Mouse (Mus musculus) heart, adult 18-20 months (tissue): ENCODE results near the gene Zranb3. TPM values are rescaled to one million over a fixed set of nuclear protein-coding genes. Genes with fewer than 3 reads are reported as not detected.
"Not testable (repeated sequence)": the region's sequence is repeated elsewhere in the genome, so short reads cannot be mapped to it uniquely, and the experiment has no call there.

Experiments
- DNase-seq, 2 experiments: peaks; one replicate each; pipeline ENCODE4 v3.0.0; 2021 to 2022; ENCODE audit warnings: mixed read lengths in 1 of 2
- total RNA-seq, 2 experiments: library from RNA; stranded (reverse); gene quantifications; 2 replicates each; pipeline ENCODE4 v1.2.3; 2021

Zranb3 gene
- total RNA-seq, 2 experiments from 2014 or later = 5.0 to 5.3 TPM

DNA sequence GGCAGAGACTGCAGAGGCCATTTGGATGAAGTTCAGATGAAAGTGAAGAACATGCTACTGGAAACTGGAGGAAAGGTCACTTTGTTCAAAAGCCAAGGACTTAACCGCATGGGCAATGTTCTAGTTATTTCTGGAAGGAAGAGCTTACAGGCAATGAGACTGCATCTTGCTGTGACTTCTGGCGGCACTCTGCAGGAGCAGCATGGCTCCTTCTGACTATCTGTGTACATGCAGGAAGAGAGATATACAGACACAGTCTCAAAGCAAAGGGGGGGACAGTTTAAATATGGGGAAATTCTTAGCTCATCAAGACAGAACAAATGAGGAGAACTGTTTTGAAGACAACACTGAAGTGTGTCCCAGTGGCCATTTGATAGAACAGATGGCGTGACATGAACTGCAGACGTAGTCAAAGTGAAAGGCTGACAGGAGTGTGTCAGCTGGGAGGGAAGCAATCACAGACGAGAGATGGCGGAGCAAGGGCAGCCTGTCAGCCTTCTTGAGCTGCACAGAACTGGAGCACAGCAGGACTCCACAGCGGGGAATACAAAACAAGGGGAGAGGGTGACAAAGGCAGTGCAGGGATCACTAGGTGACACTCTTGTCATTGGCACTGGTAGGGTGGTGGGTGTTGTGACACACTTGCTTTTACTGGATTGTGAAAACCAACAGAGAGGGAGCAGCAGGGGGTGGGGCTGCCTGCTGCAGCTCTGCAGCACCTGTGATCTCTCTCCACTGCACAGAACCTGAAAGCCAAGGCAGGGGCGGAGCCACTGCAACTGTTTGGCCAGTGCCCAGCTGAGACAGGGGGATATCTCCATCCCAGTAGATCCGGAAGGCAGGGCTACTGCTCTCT, 112.7 kb downstream of the Zranb3 start:
- DNase-seq = peak; percentile 67 to 78

DNA sequence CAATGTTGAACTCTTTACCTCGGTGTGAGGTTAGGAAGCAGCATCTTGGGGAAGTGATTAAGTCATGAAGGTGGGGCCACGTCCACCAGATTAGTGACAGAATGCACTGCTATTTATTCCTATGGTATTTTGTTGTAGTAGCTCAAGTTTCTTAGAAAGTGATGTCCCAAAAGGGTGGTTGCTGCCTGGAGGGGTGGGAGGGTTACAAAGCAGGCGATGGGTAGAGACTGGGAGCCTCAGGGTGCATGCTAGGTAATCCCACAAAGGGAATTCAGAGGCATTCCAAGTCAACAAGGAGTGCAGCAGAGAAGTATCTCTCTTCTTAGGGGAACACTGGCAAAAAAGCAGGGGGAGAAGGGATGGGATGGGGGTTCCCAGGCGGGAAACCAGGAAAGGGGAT, 113.5 kb downstream of the Zranb3 start:
- DNase-seq = peak in 1 of 2 experiments; percentile 19

DNA sequence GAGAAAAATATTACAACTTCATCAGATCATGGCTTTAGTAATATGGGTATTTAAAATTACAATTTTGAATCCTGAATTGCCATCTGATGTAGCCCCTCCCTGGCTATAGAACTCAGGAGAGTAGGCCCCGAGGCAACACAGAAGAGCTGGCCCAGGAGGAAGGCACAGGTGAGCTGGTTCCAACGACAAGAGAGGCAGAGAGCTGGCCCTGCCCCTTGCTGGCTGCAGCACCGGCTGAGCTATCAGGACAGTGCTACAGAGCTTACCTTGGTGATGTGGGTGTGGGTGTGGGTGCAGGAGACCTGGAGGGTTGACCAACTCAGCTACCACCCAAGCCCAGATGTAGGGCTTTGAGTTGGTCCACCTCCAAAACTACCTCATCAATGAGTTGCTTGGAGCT, 114.6 kb downstream of the Zranb3 start:
- DNase-seq = no peak

DNA sequence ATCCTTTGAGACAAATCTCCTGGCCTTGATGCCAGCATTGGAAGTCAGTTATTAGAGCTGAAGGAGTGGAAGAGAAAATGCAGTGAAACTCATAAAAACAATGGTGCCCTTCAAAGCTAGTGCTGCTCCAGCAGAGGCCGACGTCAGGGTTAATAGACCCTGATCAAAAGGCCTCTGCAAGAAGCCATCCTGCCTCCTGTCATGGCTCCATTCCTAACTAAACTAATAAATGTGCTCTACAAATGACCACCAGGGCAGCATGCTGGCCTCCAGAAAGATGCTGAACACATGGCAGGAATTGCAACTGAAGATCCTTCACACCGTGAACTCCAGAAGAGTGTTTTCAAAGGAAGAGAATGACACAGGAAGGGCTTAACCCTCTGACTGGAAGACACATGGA, 117.5 kb downstream of the Zranb3 start:
- DNase-seq = no peak

DNA sequence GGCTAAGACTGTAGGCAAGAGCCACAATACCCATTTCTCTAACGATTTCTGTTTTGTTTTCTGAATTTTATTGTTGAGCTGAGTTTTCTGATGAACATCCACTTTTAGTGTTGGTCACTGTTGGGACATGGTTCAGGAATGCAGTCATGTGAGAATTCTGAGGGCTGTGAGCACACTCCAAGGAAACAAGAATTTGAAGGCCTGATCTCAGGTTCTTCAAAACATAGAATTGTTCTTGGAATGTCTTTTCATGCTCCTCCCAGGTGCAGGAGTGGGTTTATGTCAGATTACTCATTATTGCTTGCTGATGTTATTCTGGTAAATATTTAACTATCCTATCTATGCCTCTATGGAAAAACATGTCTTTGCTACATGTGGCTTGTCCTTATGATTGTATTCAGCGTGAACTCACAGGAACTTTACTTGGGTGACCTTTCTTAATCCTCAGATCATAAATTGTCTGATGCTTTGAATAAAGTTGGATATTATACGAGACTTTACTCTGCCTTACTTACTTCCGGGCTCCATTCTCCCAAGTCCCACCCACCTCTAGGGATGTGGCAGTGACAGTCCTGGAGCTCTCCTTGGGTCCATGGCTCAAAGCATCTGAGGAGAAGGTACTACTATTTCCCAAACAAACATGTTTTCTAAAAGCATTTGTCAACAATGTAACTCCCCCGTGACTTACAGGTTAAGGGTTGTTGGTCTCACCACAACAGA, 119.4 kb downstream of the Zranb3 start:
- no peak for DNase-seq

DNA sequence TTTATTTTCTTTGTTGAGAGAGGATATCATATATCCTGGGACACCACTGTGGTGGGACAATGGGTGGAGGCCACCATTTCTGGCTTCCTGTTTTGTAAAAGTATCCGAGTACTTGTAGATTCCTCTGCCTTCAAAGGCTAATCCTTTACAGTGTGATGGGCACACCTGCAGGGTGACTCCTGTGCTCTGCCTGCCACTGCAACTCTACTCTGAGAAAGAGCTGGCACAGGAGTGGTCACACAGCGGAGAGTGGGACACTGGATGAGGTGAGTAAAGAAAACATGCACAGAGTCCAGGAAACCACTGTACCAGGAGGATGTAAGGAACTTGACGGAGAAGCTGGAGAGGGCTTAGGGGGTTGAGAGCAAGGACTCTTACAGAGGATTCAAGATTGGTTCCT, 120.6 kb downstream of the Zranb3 start:
- no peak for DNase-seq

DNA sequence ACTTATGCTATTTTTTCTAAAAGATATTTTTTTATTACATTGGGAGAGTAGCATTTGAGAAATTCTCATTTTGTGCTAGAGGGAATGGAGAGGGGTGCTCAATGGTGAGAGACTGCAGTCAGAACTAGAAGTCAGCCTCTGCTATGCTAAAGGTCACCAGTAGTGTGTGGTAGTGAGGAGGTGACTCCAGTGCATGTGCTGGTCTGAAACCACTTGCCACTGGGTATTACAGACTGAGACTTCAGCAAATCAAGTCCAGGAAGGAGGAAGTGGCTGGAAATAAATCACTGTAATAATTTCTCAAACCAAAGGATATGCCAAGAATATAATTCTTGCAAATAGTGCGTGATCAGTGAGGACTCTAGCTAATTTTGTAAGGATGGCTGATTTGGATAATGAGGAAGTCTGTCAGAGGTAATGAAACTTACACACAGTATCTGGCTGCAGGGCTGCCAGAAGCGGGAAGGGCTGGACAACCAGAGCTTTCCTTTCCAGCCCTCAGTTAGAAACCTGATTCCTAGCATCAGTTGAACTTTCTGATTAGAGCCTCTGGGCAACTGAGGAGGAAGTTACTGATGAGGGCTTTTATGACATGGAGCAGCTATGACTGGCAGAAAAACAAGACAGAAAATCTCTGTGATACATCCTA, 121.8 kb downstream of the Zranb3 start:
- peak in 1 of 2 experiments; percentile 9 for DNase-seq

DNA sequence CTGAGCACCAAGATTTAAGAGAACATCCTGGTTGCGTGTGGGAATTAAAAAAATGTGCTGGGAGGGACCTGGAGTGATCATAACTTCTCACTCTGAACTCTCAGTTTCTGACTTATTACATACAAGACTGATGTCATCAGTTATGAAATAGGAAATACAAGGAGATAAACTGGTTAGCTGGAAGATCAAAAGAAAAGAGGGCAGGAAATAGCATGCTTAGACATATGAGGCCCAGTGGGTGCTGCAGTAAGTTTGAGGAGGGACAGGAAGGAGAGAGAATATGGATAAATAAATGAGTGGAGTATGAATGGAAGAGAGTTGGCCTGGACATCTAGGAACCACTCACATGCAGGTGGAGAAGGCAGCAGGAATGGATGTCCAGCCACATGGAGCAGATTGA, 124.7 kb downstream of the Zranb3 start:
- DNase-seq = no peak

DNA sequence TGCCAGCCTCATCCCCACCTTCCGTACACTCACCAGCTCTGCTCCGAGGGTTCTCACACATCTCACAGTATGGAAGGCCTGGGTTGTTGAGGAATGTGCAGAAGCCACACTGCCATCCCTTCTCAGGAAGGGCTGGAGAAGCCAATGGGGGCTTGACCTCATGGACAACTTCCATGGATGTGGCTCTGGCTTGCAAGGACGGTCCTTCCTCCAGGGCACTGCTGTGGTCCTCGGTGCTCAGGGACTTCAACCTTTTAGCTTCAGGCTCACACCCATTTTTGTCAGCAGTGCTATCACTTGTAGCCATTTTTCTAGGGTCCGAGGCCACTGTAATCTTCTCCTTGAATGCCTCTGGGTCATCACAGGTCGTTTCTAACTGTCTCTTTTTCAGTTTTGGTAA, 126.7 kb downstream of the Zranb3 start:
- DNase-seq = no peak

DNA sequence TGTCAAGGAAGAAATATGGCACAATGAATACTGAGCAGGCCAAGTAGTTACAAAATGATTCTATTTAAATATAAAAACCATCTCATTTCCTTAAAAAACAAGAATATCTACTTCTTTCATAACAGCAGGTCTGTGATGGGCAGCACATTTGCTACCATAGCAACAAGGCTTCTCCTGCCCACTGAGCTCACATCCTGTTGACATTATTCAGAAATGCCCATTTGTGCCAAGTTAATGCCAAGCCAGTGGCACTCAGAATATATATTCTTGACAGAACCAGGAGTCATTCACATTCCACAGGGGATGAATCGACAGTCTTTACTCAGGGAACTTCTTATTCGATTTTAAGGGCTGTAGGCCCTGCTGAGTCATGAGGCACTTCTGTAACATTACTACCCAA, 127.2 kb downstream of the Zranb3 start:
- peak in 1 of 2 experiments; percentile 10 for DNase-seq

DNA sequence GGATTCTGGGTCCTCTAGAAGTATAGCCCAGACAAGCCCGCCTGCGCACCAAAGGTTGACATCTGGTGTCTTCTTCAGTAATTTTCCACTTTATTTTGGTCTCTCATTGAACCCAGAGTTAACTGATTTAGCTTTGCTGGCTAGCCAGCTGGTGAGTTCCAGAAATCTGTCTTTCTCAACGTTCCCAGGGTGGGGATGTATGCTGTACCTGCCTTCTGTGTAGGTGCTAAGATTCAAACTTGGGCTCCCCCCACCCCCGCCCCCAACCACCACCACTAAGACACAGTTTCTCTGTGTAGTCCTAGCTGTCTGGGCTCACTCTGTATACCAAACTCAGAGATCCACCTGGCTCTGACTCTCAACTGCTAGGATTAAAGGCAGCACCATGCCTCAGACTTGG, 128.8 kb downstream of the Zranb3 start:
- no peak for DNase-seq

DNA sequence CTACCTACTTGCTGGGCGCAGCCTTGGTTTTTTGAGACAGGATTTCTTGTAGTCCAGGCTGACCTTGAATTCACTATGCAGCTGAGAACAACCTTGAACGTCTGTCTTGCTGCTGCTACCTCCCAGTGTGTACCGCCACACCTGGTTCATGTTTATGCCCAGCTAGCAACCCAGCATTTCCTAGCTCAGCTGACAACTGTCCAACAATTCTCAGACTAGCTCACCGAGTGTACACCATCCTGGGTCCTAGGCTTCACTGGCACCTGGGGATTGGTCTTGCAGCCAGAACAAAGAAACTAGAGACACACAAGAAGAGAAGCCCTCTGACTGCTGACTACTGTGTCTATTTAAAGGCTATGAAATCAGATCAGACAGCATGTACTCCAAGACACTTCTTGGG, 132.0 kb downstream of the Zranb3 start:
- DNase-seq = no peak

DNA sequence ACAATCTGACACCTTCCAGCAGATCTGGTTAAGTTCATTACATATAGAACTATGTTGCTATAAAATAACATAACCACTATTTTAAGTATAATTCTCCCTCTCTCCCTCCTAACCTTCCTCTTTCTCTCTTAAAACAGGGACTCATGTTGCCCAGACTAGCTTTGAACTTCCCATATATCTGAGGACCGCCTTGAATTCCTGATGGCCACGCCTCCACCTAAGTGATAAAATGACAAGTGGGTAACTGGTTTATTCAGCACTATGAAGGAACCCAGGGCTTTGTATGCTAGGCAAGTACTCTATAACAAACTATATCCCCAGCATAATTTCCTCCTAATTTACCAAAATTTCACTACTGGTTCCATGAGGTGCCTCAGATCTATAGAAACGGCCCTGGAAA, 139.5 kb downstream of the Zranb3 start:
- no peak for DNase-seq

DNA sequence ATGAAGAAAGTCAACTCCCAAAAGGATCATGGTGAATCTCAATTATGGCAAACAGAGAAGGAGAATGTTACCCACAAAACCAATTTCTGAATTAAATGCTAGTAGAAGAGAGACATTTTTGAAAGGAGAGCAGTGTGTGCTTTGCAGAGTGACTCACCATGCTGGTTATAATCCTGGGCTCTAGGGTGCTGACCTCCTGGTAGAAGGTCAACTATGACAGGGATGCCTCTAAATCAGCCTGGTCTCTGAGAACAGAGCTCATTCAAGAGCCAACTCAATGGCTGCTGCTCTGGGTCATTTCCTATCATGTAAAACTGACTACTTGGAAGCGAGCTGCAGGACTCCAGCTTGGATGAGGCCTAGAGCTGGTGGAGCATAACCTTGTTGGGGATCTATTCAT, 141.7 kb downstream of the Zranb3 start:
- DNase-seq = peak in 1 of 2 experiments; percentile 16

DNA sequence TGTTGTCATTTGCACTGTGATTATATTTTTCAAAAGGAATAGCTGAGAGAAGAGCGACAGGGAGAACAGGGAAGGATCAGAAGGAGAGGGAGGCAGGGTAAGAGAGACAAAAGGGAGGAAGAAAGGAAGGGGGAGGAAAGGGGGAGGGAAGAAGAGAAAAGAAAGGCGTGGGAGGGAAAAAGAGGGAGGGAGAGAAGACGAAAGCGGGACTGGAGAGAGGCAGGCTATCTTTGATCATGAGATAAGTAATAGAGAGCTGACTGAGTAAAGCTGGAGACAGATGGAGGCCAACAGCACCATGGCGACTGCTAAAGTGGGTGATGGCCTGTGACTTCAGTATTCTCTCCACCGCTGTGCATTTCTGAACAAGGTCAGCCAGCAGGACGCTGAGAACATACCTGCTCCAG, 143.5 kb downstream of the Zranb3 start:
- no peak for DNase-seq

DNA sequence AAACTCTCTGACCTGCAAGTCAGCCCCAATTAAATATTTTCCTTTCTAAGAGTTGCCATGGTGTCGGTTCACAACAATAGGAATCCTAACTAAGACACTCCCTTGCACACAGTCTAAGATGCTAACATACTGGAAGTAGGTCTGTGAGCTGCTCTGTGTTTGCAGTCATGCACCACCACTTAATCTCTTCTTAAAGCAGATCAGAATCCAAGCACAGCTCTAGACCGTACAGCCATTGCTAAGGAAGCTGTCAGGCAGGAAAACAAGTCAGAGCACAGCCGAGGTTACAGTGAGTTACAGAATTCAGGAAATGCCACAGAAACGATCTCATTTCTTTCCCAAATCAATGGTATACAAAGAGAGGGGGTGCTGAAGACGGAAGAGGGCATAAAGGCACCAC, 144.0 kb downstream of the Zranb3 start:
- no peak for DNase-seq

DNA sequence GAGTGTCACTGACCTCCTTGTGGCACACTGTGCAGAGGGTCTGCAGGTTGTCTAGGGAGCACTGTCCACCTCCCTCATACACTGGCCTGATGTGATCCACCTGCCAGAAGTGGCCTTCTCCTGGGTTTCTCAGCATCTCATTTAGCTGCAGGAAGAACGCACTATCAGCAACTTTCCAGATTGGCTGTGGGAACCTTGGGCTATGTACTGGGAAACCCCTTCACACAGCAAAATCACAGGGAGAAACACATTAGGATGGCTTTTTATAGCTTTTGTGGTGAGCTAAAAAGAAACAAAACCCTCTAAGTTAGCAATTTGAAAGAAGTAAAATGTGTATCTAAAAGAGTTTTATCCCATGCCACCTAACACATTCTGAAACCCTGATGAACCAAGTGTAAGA, 146.3 kb downstream of the Zranb3 start:
- no peak for DNase-seq

DNA sequence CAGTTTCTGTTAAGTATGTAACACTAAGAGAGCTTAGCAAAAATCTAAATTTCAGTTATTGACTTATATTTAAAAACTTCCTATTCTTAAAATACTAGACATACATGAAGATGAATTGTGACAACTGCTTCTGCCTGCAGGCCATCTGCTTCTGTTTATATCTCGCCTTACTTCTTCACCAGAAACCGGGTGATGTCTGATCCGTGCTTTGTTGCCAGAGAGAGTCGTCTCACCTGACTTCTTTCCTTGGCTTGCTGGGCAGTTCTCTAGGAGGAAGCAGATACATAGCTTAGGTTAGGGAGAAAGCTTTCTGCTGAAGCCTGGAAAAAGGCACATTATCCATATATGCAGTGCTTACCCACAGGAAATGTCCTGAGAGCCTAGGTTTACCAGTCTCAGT, 148.0 kb downstream of the Zranb3 start:
- no peak for DNase-seq

DNA sequence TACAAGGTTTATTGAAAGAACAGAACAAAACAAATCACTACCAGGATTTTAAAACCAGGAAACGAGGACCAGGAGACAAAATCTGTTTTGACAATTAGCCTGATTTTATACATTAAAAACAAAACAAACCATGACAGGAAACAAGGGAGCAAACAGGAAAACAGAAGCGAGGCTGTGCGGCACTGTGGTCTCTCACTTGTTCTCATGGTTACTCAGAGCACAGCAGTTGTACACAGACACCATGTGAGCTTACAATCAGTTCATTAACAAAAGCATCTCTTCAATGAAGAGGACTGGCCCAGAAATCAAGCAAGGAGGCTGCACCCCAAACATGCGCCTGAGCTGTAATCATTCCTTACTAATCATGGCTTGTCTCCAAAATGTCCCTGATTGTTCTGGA, 148.6 kb downstream of the Zranb3 start:
- not testable (repeated sequence) for DNase-seq

DNA sequence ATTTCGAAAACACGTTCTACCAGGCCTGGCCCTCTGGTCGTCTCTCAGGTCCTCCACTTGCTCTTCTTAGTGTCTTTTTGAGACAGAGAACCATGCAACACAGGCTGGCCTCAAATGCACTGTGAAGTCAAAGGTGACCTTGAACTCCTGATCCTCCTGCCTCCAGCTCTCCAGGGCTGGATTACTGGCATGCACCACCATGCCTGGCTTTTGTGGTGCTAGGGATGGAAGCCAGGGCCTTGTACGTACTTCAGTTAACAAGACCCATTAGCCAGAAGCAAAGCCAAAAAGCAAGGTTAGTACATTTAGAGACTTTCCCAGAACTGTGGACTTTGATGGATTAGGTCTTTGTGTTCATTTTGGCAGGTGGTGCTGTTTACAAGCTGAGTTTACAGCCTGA, 150.6 kb downstream of the Zranb3 start:
- no peak for DNase-seq

DNA sequence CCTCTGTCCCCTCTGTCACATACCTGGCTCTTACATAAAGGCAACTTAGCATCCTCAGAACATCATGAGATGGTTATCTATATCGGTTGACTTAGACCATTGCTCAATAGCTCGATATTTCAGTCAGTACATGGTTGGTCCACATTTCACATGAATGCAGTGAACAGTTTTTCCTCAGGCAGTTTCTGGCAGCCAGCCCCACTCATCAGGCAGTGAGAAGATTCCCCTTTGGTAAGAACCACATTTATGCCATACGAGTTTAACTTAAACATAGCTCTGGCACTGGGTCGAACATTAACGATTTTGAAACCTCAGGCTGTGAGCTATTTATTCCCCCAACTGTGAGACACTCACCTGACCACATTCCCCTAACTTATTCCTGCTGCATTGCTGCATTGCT, 154.1 kb downstream of the Zranb3 start:
- DNase-seq = no peak

DNA sequence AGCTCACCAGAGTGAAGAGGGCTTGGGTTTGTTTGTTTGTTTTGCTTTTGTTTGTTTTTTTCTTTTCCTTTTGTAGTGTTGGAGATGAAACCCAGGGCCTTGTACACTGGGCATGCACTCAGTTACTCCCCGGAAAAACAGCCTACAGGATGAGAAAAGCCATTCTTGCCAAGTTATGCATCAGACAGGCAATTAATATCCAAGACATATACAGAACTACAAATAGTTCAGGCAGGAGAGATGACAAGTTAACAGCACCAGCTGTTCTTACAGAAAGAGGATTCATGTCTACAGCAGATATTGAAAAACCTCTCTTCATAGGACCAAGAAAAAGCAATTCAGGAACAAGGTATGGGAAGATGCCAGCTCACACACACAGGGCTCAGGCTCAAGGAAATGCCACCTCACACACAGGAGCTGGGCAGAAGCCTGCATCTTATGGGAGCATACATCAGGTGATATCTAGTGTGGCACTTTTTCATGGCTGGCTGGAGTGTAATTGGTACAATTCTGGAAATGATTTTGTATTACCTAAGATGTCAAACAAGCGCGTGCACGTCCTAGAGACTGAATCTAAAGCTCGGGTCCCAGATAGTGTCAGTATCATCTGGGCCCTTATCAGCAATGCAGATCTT, 156.1 kb downstream of the Zranb3 start:
- no peak for DNase-seq
